Mouse (Mus musculus) brain, embryonic 14.5 days (tissue): ENCODE data around the gene Hpse.

Experiments
- CTCF ChIP-seq: fragments of 200-500 bp; IDR thresholded peaks from 2 replicates; pipeline ENCODE4 v1.5.1; 2012; ENCODE audit warnings: inconsistent platforms, mild to moderate bottlenecking, moderate library complexity, borderline replicate concordance; ENCODE audit not compliant: insufficient read depth, insufficient read length; ENCODE audit errors: extremely low read depth
- POLR2A ChIP-seq: fragments of 200-500 bp; IDR thresholded peaks from 2 replicates; pipeline ENCODE4 v1.6.1; 2012; ENCODE audit warnings: mild to moderate bottlenecking, inconsistent platforms, borderline replicate concordance; ENCODE audit not compliant: poor library complexity, insufficient read depth, insufficient read length, severe bottlenecking; ENCODE audit errors: extremely low read depth

- no peak for TF ChIP-seq CTCF
- no peak for TF ChIP-seq POLR2A
Measured at GRCm38 (mm10) chr5:100646558-100646957, 73.0 kb downstream of the Hpse start.
